Mouse (Mus musculus): Measurements from ENCODE around the gene Trim65. TPM values are rescaled to one million over a fixed set of nuclear protein-coding genes. Genes with fewer than 3 reads are reported as not detected.
A peak's percentile ranks its signal among the peaks of the same experiment; 100 is the strongest.
"Not testable (repeated sequence)": the region's sequence is repeated elsewhere in the genome, so short reads cannot be mapped to it uniquely, and the experiment has no call there.

The Trim65 gene
- polyA plus RNA-seq, 1 experiment from 2014 or later, result 5.0 TPM

DNA sequence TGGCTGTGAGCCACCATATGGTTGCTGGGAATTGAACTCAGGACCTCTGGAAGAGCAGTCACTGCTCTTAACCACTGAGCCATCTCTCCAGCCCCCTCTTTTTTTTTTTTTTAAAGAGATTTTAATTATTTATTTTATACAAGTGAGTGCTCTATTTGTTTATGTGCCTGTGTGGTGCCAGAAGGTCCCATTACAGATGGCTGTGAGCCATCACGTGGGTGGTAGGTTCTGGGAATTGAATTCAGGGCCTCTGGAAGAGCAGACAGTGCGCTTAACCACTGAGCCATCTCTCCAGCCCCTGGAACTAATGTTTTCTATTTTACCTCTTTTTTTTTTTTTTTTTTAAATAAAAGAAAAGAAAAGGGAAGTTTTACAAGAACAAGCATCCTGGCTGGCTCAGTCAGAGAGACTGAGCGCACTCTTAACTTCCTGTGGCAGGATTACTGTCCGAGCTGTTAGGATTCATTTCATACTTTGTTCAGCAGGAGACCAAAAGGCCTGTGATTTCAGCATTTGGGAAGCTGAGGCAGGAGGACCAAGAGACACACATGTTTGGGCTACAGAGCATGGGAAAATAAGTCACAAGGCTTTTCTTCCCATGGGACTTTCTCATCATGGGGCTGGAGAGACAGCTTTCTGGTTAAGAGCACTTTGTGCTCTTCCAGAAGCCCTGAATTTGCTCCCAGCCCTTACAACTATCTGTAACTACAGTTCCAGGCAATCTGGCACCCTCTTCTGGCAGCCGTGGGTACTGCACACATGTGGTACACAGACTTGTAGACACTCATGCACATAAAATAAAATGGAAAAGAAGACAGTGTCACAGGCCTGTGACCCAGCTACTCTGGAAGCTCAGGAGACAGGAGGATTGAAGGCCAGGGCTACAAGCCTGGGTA lies 34.5 kb downstream of the Trim65 start:
- no peak overlapping the region for H3K27ac ChIP-seq
- H3K9ac ChIP-seq, result no peak overlapping the region
- no peaks in the 10 kb centered on the region for H3K9me3 ChIP-seq (replicated peaks)
- no peaks in the 10 kb centered on the region for H3K27me3 ChIP-seq
- WGBS, result 88% methylated on average over 5 of the region's 5 CpGs
- H3K4me2 ChIP-seq, result no peak overlapping the region
- no peak overlapping the region for H3K4me3 ChIP-seq
- ATAC-seq (replicated peaks; ENCODE audit: insufficient number of reproducible peaks, insufficient read depth, low FRiP score, low read depth), result no peak
- peaks cover 35% of the 10 kb centered on the region for H3K4me1 ChIP-seq (replicated peaks)
- H3K36me3 ChIP-seq, result no peaks in the 10 kb centered on the region

DNA sequence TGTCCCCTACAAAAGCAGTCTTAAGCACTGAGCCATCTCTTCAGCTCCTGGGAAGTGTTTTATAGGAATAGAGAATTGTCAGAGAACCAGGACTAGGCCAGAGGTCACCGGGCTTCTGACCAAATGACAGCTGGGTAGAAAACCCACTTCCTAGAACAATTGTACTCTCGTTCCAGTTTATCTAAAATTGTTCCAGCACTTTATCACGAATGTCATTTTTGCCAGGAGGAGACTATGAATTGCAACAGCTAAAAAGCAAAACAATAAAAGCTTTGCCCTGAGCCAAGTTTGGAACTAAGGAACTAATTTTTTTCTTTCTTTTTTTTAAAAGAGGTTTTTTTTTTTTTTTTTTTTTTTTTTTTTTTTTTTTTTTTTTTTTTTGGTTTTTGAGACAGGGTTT lies 35.4 kb downstream of the Trim65 start:
- H3K4me3 ChIP-seq, result no peak overlapping the region
- peak overlapping the region; percentile 71 for H3K27ac ChIP-seq
- H3K9ac ChIP-seq, result no peak overlapping the region
- H3K4me1 ChIP-seq (replicated peaks), result peaks cover 26% of the 10 kb centered on the region
- H3K27me3 ChIP-seq, result no peaks in the 10 kb centered on the region
- ATAC-seq (replicated peaks; ENCODE audit: insufficient number of reproducible peaks, insufficient read depth, low FRiP score, low read depth), result no peak
- H3K9me3 ChIP-seq (replicated peaks), result no peaks in the 10 kb centered on the region
- WGBS, result 51% methylated on average over 3 of the region's 3 CpGs
- H3K4me2 ChIP-seq, result no peak overlapping the region
- H3K36me3 ChIP-seq, result no peaks in the 10 kb centered on the region

DNA sequence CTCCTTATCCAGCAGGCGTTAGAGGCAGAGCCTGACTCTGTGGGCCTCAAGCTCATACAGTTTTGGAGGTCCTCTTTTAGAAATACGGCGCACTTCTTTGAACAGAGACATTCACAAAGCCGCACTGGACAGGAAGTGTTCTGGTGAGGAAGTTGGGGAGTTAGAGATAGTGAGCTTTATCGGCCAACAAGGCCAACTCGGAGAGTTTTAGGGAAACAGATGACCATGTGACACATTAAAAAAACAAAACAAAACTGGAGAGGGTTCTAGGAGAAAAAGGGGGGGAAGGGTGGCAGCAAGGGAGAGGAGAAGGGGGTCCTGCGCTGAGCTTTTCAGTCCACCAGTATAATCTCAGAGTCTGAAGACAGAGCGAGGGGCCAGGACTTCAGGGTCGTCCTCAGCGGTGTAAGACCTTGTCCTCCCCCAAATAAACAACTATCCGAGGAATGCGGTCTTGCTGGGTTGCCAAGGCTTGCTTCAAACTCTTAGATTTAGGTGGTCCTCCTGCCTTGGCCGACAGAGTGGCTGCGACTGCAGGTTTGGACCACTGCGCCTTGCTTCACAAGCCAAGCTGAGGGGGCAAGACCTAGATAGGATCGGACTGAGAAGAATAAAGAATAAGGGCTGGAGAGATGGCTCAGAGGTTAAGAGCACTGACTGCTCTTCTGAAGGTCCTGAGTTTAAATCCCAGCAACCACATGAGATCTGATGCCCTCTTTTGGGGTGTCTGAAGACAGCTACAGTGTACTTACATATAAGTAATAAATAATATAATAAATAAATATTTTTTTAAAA lies 37.0 kb downstream of the Trim65 start:
- Histone ChIP-seq H3K9me3 (replicated peaks) (no peaks in the 10 kb centered on the region), H3K27ac (peak overlapping the region; percentile 71), H3K9ac (no peak overlapping the region), H3K4me2 (0 out of 2 replicates have a peak overlapping the region, but pooled peaks have one; percentile 17), H3K4me1 (replicated peaks) (peaks cover 10% of the 10 kb centered on the region), H3K36me3 (no peaks in the 10 kb centered on the region), H3K27me3 (no peaks in the 10 kb centered on the region), H3K4me3 (no peak overlapping the region)
- WGBS, result 29% methylated on average over 16 of the region's 16 CpGs
- peak; percentile 36 for ATAC-seq (replicated peaks; ENCODE audit: insufficient number of reproducible peaks, insufficient read depth, low FRiP score, low read depth)

DNA sequence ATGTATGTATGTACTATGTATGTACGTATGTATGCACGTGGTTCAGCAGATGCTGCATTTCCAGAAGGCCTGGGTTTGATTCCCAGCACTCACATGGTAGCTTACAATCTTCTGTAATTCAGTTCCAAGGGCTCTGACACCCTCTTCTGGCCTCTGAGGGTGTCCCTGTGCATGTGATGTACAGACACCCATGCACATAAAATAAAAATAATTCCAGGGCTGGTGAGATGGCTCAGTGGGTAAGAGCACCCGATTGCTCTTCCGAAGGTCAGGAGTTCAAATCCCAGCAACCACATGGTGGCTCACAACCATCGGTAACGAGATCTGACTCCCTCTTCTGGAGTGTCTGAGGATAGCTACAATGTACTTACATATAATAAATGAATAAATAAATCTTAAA lies 38.0 kb downstream of the Trim65 start:
- 90% methylated on average over 6 of the region's 6 CpGs for WGBS
- ATAC-seq (replicated peaks; ENCODE audit: insufficient number of reproducible peaks, insufficient read depth, low FRiP score, low read depth); H3K9me3 ChIP-seq (replicated peaks); H3K4me2 ChIP-seq; H3K27me3 ChIP-seq; H3K36me3 ChIP-seq; H3K4me3 ChIP-seq; H3K9ac ChIP-seq: not testable (repeated sequence)
- Histone ChIP-seq H3K27ac (peak overlapping the region; percentile 71), H3K4me1 (replicated peaks) (peaks cover 10% of the 10 kb centered on the region)

DNA sequence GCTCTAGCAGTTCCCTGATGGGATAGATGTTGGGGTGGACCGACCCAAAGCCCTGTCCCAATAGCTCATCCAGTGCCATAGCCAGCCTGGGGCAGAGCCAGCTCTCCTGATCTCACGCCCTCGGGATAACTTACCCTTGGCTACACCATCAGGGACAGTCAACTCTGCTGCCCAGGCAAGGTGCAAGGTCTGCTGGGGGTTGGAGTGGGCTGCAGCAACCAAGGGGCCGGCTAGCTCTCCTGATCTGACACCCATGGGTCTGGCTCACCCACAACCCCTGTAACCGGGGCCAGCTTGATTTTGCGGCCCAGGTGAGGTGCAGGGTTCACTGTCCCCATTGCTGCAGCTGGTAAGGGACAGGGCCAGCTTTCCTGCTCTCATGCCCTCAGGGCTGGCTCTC lies 39.3 kb downstream of the Trim65 start:
- H3K27me3 ChIP-seq, result no peaks in the 10 kb centered on the region
- no peak overlapping the region for H3K9ac ChIP-seq
- H3K4me2 ChIP-seq, result no peak overlapping the region
- no peak overlapping the region for H3K4me3 ChIP-seq
- peaks cover 13% of the 10 kb centered on the region for H3K4me1 ChIP-seq (replicated peaks)
- no peaks in the 10 kb centered on the region for H3K36me3 ChIP-seq
- H3K27ac ChIP-seq, result no peak overlapping the region
- no peaks in the 10 kb centered on the region for H3K9me3 ChIP-seq (replicated peaks)
- WGBS, result 85% methylated on average over 6 of the region's 6 CpGs
- ATAC-seq (replicated peaks; ENCODE audit: insufficient number of reproducible peaks, insufficient read depth, low FRiP score, low read depth), result no peak

DNA sequence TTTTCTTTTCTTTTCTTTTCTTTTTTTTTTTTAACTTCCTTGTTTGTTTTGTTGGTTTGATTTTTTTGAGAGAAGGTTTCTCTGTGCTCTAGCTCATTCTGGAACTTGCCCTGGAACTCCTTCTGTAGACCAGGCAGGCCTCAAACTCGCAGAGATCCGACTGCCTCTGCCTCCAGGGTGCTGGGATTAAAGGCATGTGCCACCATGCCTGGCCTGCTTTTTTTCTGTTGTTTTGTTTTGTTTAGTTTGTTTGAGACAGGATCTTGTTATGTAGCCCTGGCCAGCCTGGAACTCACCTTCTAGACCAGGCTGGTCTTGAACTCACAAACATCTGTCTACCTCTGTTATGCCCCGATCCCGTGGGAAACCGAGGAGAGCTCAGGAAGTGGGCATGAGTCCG lies 41.4 kb downstream of the Trim65 start:
- 85% methylated on average over 6 of the region's 6 CpGs for WGBS
- H3K4me1 ChIP-seq (replicated peaks), result peaks cover 27% of the 10 kb centered on the region
- no peak overlapping the region for H3K4me3 ChIP-seq
- no peak for ATAC-seq (replicated peaks; ENCODE audit: insufficient number of reproducible peaks, insufficient read depth, low FRiP score, low read depth)
- peaks cover 2% of the 10 kb centered on the region; the same call in 1 of the 2 replicates for H3K36me3 ChIP-seq
- no peaks in the 10 kb centered on the region for H3K9me3 ChIP-seq (replicated peaks)
- no peak overlapping the region for H3K4me2 ChIP-seq
- no peak overlapping the region for H3K9ac ChIP-seq
- H3K27ac ChIP-seq, result no peak overlapping the region
- no peaks in the 10 kb centered on the region for H3K27me3 ChIP-seq

DNA sequence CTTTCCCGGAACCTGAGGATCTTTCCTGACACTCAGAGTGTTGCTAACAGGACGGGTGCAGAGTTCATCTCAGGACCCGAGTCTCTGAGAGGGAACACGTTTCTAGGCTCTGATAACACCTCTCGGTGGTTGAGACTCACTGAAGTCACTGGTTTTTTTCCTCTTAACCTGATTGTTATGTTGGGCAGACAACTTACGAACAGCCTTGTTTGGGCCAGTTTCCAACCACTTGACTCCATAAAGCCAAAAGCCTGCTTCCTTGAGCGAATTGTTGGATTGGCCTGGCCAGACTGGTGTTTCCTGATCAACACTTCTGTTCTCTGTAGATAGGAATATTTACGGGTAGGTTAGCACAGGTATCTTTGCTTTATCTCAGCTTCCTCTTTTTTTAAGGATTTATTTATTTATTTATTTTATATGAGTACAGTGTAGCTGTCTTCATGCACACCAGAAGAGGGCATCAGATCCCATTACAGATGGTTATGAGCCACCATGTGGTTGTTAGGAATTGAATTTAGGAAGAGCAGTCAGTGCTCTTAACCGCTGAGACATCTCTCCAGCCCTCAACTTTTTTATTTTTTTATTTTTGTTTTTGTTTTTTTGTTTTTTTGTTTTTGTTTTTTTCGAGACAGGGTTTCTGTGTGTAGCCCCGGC lies 42.1 kb downstream of the Trim65 start:
- H3K36me3 ChIP-seq, result peaks cover 9% of the 10 kb centered on the region; the same call in 1 of the 2 replicates
- no peak overlapping the region for H3K9ac ChIP-seq
- no peak overlapping the region for H3K27ac ChIP-seq
- no peak overlapping the region for H3K4me2 ChIP-seq
- no peak overlapping the region for H3K4me3 ChIP-seq
- H3K27me3 ChIP-seq, result no peaks in the 10 kb centered on the region
- 64% methylated on average over 11 of the region's 11 CpGs for WGBS
- no peaks in the 10 kb centered on the region for H3K9me3 ChIP-seq (replicated peaks)
- no peak for ATAC-seq (replicated peaks; ENCODE audit: insufficient number of reproducible peaks, insufficient read depth, low FRiP score, low read depth)
- peaks cover 24% of the 10 kb centered on the region for H3K4me1 ChIP-seq (replicated peaks)

DNA sequence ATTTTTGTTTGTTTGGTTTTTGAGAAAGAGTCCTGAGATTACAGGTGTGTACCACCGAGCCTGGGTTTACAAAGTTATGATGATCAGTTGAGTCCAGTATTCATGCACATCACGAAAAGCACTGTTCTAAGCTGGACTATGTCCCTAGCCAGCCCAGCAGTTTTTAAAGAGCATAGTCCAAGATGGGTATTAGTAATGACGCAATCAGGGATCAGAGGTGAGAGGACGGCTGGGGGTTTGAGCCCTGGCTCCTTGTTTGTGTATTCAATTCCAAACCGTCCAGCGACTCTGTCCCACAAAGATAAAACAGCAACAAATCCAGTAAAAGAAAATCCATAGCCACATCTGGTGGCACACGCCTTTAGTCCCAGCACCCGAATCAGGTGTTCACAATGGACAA lies 42.7 kb downstream of the Trim65 start:
- ATAC-seq (replicated peaks; ENCODE audit: insufficient number of reproducible peaks, insufficient read depth, low FRiP score, low read depth), result no peak
- Histone ChIP-seq H3K9ac (no peak overlapping the region), H3K27ac (no peak overlapping the region), H3K36me3 (peaks cover 15% of the 10 kb centered on the region), H3K4me2 (peak overlapping the region; percentile 68; the same call in 1 of the 2 replicates), H3K4me3 (no peak overlapping the region), H3K4me1 (replicated peaks) (peaks cover 21% of the 10 kb centered on the region), H3K9me3 (replicated peaks) (no peaks in the 10 kb centered on the region), H3K27me3 (no peaks in the 10 kb centered on the region)
- 70% methylated on average over 8 of the region's 8 CpGs for WGBS

DNA sequence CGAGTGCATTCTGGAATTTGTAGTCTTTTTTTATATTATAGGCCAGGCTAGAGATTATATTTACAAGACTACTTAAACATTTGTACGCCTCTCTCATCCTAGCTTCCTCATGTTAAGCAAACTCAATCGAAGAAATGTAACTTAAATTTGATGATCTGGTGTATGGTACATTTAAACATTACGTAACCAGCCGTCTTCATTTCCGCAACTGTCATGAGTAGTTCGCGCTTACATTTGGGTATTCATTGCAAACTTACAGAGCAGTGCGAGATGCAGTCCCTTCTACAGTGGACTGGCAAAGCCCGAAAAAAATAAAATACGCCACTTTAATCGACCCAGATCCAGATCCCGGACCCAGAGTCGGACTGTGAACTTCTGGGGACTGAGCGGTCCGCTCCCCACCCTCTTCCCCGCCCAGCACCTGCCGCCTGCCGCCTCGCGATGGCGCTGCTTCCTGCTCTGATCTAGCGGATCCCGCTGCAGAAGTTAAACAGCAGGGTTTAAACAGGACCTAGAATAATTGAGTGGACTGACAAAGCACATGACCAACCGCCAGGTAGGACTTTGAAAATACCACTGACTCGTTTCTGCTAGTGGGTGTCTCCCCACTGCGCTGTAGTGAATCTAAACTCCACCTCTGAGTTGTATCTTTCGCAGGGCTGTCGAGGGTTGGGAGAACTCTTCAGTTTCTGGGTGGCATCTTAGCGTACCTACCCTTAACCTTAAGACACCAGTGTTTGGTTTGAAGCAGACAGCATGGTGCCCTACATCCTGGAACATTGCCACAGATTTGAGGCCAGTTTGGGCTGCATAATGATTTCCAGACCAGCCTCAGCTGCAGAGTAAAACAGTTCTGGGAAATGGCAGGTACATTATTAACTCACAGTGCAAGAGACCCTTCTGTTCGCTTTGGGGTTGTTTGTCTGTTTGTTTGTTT lies 43.5 kb downstream of the Trim65 start:
- Histone ChIP-seq H3K9ac (peak overlapping the region; percentile 59), H3K27me3 (no peaks in the 10 kb centered on the region), H3K9me3 (replicated peaks) (no peaks in the 10 kb centered on the region), H3K4me2 (peak overlapping the region; percentile 68), H3K27ac (peak overlapping the region; percentile 86), H3K4me3 (peak overlapping the region; percentile 62), H3K4me1 (replicated peaks) (peaks cover 21% of the 10 kb centered on the region), H3K36me3 (peaks cover 21% of the 10 kb centered on the region)
- peak; percentile 78 for ATAC-seq (replicated peaks; ENCODE audit: insufficient number of reproducible peaks, insufficient read depth, low FRiP score, low read depth)
- WGBS, result 3% methylated on average over 31 of the region's 31 CpGs

DNA sequence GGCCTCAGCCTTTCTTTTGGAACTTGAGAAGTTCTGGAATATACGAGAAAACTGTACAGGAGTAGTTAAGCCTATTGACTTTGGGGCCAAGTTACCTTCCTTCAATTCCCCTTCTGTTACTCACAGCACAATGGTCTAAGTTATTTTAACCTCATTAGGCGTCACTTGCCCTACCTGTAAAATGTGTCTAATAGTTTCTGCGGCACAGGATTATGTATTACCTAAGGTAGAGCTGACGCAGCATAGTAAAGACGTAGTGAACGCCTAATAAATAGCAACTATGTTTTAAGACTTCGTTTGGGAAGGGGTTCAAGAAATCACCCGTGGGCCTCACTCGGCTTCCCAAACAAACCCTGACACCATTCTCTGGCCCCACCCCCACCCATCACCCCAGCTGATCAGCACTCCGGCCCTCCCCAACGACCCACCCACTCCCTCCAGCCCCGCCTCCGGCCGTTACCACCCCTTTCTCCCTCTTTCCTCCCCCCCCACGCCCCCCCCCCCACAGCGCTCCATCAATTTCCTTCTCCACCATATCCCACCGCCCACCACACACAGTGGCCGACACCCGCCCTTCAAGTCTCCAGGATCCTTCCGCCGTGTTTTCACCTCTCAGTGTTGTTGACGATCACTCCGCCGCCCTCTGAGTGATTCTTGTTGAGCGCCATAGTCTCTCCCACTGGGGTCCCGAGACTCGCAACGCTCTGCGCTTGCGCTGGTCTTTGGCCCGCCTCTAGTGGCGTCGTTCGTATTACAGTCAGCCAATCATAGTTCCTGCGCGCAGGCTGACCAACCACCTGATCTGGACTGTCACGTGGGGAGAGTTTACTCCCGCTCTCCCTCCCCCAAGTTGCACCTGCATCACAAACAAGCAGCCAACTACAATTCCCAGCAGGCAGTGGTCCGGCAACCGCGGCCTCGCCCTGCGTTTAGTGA lies 44.4 kb downstream of the Trim65 start, which contains the start of gene Wbp2:
TSS of gene Wbp2 (minus strand) at position 738 of the 936 bp plus-strand sequence.
- peak; percentile 97 for ATAC-seq (replicated peaks; ENCODE audit: insufficient number of reproducible peaks, insufficient read depth, low FRiP score, low read depth)
- Histone ChIP-seq H3K9ac (peak within 1 kb of the TSS; percentile 59), H3K9me3 (replicated peaks) (no peaks in the 10 kb centered on the region), H3K4me1 (replicated peaks) (peaks cover 21% of the 10 kb centered on the region), H3K27ac (peak within 1 kb of the TSS; percentile 86), H3K4me3 (peak within 1 kb of the TSS; percentile 62), H3K36me3 (peaks cover 30% of the 10 kb centered on the region), H3K4me2 (peak within 1 kb of the TSS; percentile 76), H3K27me3 (no peaks in the 10 kb centered on the region)
- WGBS, result 4% methylated on average over 39 of the region's 43 CpGs
